Mouse (Mus musculus) left cerebral cortex, adult 9 months (tissue): ENCODE results near the gene Tmcc2.
A peak's percentile ranks its signal among the peaks of the same experiment; 100 is the strongest.

ENCODE experiments used
- DNase-seq, 2 experiments: peaks; one replicate each; pipeline ENCODE4 v3.0.0; 2022; ENCODE audit warnings: low spot score in 2 of 2

The Tmcc2 gene

DNA sequence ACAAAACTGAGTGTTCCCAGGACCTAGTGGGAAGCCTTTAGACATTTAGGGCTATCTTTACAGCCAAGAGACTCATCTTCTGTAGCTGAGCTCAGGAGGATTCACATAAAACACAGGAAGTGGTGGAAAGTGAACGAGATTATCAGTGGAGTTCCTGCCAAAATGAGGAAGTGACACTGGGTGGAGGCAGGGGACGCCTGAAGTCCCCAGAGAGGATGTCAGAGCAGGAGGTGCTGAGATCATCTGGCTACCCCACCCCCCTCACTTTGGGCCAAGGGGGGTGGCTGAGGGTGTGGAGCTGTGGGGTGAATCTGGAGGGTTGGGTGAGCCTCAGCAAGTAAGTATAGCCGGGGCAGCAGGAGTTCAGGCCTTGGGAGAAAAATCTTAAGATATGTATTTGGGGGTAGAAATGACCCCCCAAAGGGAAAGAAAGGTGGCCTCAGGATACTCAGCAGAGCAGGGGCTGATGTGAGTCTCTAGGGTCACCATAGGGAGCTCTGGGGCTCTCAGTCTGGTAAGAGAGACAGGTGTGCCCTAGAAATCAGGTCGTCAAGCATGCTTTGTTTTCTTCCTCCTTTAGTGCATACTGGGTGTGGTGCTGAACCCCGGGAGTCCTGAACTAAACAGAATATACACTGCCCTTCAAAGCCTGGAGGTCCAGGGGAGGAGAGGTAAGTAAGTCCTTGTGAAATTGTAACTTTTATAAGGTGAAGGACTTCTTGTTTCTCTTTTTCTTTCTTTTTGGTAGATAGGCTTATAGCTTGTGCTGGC, 49.2 kb downstream of the Tmcc2 start:
- DNase-seq = peak in 1 of 2 experiments; percentile 22

DNA sequence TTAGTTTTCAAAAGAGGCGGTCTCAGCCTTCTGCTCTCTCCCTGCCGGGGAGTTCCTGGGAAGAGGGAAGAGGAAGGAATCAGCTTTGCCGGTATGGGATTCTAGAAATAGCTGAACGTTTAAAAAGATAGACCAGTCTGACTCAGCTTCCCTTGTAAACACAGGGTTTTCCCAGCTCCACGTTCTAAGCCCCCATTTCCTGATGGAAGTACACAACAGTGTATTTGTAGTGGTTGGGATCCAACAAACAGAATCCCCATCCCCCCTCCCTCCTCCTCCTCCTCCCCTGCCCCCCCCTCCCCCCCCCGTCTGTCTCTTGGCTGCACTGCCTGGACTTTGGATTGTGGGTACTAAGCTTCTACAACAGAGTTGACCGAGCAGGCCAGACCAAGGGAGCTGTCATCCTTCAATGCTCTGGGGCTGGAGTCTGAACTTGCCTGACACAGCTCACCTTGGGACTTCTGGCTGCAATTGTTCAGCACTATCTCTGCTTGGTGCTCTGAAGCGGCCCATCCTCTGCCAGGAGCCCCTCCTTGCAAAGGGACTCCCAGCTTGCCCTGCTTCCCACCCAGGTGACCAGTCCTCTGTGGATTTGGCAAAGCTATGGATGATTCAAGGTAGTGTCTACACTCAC, 52.9 kb downstream of the Tmcc2 start:
- no peak for DNase-seq

DNA sequence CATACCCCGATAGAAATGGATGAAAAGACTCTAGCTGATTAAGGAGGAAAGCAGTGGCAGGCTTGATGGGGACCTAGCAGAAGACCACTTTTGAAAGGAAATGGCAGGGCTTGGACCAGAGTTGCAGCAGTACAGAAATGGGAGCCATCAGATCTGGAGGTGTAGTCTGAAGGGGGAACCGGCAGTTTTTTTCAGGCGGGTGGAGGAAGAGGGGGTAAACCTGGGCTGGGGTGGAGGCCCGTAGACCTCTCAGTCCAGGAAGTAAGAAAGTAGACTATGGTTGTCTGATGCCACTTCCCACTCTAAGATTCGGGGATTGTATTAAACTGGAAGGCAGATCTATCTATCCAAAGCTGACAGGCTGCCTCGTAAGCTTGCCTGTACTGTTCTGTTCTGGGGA, 54.2 kb downstream of the Tmcc2 start:
- DNase-seq = no peak

DNA sequence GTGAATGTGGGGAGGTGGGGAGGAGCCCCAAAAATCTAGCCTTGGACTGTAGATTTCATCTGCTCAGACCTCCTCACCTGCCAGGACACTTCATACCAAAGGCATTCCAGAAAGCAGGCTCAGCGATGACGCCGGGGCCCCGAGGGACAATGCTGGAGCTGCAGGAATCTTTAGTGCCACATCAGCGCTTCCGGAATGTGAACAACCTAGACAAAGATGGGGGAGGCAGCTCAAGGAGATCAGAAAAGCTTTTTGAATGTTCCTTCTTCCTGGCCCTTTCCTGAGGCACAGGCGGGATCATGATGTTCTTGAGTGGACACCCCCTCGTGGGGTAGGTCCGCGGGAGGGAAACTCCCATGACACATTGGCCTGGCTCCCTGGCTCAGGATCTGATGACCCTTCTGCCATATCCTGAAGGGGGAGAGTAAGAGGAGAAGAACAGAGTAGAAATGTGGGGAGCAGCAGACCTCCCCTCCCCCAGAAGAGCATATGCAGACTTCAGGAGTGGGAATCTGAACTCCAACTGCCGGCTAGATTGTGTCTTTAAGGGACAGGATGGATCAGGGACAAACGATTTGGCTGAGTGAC, 55.6 kb downstream of the Tmcc2 start:
- no peak for DNase-seq

DNA sequence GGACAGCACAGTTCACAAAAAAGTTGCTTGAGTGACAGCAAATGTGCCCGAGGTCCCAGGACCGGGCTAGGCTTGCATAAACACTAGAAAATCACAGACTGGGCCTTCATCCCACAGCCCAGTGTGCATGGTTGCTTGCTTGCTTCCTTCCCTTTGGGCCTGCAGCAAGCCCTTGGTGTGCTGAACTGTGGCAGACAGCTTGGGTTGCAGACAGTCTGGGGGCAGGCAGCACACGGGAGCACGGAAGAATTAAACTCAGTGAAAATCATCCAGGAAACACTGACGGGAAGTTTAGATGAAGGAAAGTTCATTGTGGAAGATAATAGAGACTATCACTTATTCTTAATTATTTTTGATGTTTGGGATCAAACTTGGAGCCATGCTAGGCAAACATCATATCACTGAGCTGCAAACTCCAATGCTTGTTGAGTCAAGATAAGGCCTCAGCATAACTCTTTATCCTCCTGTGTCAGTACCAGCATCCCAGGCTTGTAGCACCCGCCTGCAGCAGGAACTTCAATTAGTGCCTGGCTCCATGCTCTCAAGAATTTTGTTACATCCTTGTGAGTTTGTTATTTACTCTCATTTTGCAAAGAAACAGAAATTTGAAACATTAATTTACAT, 56.8 kb downstream of the Tmcc2 start:
- DNase-seq = no peak

DNA sequence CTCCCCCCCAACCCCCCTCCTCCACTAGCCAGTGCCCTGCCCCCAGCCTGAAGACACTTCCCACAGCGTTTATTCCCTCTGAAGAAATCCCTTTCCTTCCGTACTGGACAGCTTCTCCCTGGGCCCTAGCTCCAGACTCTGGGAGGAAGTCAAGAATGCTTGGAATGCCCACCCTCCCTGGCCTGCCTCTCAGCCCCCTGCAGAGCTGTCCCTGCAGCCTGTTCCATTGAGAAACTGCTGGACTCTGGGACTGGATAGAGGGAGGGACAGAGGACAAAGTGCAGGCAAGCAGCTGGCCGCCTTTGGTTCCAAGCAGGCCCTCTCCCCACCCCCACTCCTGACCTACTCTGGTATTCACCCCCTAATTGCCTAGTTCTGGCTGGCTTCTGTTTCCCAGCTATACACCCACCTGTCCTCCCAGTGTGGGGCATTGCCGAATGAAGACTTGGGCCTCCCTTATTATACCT, 57.4 kb downstream of the Tmcc2 start:
- DNase-seq = no peak

DNA sequence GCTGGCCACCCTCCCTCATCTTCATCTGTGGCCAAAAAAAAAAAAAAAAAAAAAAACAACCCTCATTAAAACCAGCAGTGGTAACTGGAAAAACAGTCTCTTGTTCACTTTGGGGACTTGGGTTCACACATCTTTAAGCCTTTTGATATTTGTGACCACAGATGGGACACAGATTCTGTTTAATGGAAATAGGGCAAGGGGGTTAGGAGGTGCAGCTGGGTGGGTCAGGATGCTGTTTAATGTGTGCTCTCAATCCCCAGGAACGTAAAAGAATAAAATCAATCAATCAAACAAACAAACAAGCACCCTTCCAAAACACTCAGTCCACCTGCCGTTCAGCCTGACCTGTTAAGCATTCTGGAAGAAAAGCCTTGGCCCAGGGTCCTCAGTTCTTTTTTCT, 57.9 kb downstream of the Tmcc2 start:
- DNase-seq = no peak

DNA sequence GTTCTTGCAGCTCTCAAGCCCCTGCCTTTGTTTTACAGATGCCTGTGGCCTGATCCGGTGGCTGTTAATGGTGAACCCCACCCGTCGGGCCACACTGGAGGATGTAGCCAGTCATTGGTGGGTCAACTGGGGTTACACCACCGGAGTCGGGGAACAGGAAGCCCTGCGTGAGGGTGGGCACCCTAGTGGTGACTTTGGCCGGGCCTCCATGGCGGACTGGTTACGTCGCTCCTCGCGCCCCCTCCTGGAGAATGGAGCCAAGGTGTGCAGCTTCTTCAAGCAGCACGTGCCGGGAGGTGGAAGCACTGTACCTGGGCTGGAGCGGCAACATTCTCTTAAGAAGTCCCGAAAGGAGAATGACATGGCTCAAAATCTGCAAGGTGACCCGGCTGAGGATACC, 59.8 kb downstream of the Tmcc2 start:
- no peak for DNase-seq

DNA sequence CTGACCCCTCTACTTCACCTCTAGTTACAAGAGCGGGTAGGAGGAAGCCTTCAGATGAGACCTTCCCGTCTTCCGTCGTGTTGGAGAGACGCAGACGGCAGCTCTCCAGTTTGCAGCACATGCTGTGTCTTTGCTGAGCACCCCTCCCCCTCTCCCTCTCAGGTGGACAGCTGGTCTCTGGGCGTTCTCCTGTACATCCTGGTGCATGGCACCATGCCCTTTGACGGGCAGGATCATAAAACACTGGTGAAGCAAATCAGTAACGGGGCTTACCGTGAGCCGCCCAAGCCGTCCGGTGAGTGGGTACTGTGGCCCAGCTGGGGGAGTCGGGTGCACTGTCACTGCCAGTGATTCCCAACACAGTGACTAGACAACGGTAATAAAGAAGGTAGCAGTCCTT, 60.7 kb downstream of the Tmcc2 start:
- DNase-seq = no peak

DNA sequence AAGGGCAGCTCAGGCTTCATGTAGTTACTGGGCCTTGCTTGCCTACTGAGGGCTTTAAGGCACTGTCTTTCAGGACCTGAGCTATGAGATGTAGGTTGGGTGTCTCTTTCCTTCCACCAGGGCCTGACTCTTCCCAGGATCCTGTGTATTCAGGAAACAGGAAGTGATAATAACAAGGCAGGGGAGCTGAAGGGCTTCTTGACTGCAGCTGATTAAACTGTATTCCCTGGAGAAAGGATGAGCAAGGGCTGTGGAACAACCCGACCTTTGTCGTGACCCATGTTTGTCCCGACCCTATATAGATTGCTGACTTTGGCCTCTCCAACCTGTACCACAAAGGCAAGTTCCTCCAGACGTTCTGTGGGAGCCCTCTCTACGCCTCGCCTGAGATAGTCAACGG, 61.4 kb downstream of the Tmcc2 start:
- no peak for DNase-seq

DNA sequence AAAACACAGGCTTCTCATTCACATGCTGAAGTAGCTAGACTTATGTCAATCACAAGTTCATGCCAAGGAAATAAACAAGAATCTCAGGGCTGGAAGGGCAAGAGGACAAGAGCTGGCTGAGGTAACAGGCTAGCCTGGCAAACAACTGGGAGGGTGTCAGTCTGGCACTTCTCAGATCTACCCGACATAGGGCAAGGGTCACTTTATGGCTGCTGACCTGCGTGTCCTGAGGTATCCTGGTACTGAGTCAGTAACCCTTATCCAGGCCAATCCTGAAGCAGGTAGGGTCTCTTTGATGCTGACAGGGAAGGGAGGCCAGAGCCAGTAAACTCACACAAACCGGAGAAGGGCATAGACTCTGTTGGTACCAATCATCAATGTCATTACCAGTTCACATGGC, 62.5 kb downstream of the Tmcc2 start:
- DNase-seq = no peak

DNA sequence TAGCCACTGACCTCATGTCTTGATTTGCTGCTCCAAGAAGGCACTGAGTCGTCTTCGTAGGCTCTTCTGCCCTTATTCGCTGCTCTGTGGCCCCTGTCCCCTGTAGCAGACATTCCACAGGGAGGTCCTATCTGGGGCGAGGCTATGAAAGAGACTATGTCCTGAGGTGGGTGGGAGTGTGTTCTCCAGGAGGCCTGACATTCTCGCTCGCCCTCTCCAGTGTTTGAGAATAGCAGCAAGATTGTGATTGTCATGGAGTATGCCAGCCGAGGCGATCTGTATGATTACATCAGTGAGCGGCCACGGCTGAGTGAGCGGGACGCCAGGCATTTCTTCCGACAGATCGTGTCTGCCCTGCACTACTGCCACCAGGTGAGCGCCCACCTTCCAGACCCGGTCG, 63.6 kb downstream of the Tmcc2 start:
- DNase-seq = no peak

DNA sequence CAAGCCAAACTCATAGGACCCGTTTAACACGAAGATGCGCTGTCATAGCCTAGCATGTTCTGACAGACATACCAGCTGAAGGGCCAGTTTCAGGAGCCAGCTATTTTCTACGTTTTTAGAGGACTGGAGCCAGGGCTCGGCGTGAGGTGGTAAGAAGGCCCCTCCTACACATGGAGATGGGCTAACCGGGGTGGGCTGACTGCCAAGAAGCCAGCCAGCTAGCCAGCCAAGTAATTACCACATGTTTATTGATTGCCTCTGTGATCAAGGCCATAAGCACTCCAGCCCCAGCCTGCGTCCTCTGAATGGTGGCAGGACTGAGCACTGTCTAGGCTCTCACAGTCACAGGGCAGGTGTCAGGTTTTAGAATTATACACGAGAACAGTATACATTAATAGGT, 64.3 kb downstream of the Tmcc2 start:
- no peak for DNase-seq

DNA sequence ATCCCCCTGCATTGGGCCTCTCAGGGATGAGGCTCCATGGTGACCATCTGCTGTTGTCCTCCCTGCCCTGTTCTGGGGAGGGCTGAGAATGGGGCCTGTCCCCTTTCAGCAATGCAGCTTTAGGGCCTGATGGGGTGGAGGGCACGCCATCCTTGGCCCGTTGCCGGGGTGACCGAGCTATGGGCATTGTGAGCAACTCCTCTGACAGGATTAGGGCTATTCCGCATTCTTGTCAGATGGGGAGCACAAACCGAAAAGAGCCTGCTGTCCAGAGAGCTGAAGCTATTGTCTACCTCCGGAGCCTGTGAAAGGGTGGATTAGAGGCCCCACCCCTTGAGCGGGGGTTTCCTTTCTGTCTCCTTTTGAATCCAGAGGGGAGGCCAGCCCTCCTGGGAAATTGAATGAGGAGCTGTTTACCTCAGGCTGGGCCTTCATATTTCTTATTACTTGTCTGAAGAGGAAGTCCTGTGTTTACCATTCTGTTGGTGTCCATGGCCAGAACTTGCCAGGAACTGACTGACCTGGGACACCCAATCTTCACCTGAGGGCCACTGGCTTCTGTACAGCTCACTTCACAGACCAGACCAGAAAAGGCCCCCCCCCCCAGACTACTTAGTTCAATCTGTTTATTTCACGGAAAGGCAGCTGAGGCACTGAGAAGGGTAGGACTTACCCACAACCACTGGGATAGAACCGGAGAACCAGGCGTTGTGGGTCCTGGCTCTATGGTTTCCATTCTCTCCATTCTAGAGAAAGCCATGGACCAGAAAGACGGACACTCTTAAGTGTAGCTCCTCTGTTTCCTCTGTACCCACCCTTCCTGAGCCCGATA, 68.2 kb downstream of the Tmcc2 start:
- no peak for DNase-seq

DNA sequence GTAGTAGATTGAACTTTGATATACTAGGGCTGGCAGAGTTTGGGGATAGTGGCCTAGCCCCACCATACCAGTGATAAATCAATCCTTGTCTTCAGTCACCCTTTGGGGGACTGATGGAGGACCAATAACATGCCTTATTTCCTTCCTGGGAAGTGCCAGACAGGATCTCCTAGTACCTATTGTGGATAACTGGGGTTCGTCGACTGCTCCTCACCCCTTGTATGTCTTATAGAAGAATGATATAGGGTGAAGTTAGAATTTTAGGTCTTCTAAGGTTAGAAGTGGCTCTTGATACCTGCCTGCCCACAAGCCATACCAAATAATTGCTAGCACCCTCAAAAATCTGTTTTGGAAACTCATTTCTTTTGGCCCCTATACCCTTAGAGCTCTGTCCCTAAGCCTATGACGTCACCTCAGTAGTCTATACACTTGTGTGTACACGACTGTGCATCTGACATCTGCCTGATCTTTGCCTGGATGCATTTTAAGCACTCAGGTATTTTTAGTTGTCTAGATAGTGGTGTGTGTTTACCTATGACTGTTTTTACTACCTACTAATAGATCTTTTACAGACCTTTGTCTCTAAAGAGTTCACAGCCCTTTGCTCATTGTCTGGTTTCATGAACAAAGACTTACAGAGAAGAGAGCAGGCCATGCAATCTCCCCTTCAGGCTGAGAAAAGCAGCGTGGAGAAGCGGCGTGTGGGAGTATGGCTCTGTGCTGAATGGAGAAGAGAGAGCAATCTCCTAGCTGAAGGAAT, 69.1 kb downstream of the Tmcc2 start:
- peak in 1 of 2 experiments; percentile 21 for DNase-seq

DNA sequence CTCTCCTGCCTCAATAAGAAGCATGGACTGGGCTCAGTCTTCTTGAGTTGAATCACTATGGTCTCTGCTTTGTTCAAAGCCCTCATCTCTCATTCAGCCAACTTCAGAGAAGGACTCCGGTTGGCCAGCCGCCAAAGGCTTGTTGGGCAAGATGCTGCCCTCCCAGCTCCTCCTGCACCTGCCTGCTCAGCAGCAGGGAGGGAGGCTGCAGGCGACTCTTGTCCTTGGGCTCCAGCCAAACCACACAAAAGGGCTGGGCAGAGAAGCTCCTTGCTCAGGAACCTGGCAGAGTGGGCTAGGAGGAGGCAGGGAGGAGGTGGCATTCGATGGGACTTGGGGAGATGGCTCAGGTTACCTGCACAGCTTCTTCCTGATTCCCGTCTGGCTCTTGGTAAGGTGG, 71.8 kb downstream of the Tmcc2 start:
- DNase-seq = peak in 1 of 2 experiments; percentile 29

DNA sequence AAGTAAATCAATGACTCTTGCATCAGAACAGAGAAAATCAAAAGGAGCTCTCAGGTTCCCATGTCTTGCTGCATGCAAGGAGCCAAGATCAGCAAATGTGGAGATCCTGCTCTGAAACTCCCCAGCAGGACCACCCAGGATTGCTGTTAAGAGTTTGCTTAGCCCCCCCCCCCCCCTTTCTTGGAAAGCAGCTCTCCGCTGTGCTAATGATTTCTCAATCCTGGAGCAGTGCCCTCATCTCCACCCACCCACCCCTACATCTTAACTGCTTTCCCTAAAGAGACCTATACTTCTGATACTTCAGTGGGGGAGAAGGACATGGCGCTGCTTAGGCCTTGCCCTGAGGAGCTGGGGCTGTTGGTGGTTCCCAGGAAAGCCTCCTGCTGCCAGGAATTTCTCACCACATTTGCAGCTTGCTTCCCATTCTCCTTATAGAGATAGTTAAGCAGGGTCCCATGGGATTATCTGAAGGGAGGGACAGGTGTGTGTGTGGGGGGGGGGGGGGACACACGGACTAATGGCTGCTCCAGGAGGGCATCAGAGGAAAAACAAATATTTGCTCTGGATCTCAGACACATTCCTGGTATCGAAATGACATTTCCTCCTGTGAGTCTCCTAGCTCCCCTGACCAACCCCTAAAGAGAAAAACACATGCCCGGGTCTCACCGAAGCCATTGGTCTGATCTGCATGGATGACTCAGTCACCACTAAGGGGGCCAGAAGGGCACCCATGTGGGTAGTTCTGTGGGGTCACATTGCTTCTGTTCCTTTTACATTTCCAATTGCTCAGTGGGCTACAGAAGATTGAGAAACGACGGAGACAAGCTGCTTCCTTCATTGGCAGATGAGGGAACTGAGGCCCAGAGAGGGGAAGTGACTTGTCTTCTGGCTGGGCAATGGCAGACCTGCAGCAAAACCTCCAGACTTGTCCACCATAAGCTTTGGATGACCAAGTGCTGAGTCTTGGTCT, 72.9 kb downstream of the Tmcc2 start:
- peak in 1 of 2 experiments; percentile 11 for DNase-seq

DNA sequence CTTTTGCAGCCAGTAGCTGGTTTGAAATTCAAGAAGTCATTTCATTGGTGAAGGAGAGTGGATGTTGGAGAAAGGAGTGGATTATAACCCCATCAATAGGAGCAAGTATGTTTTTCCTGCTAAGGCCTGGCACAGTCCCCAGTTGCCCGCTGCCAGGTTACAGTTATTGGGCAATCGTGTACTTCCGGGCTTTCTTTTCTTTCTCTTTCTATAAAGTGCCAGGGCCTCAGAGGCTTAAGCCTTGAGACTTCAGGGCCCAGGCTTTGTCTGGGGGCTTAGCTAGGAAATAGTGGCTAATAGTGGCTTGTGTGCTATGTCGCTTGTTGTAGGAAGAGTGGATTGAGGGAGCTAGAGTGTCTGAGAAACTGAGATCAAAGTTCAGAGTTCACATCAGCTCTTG, 73.7 kb downstream of the Tmcc2 start:
- no peak for DNase-seq

DNA sequence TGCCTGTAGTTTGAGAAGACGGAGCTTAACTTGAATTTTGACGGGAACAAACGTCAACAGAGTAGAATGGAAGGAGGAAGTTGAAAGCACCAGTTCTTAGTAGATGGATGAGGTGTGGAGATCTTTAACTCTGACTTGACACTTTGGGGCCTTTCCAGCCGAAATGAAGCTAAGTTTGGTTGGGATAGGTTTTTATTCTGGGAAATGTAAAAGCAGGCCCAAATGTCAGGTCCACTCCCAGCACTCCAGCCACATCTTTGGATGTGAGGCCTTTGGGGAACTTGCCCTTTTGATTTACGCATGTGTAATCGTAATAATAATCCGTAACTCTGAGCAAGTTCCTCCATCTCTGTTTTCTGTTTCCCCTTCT, 74.5 kb downstream of the Tmcc2 start:
- no peak for DNase-seq
